36 mouse cellular contexts compared by ENCODE assay signal in the genomic region with DNA sequence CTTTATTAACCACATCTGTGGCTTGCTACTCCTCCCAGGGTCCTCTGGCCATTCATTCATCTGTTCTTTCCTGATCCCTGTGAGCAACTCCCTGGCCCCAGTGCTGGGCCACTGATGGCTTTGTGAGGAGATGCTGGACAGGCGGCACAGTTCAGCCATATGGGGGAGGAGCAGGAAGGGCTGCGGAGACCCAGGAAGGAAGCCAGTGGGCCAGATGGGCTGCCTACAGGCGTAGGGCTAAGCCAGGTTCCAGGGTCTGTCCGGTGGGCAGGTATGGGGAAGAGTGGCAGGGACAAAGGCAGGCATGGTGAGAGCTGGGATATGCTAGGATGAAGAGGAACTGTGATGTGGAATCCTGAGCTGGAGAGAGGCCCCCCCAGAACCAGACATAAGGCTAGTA. TPM values are rescaled to one million over a fixed set of nuclear protein-coding genes. Genes with fewer than 3 reads are reported as not detected.
A peak's percentile ranks its signal among the peaks of the same experiment; 100 is the strongest.
DNase-seq lines count a peak whose midpoint lies in the region; ATAC-seq and TF ChIP-seq lines count a peak whose summit lies in the region.
"Had no signal": no experiment of that assay in that cellular context is flagged by ENCODE, and none has a peak within 500 bp of the region (broad histone marks: within the 10 kb centered on the region; RNA-seq: fewer than 3 reads in every experiment).

No protein-coding gene starts in this region.

- no peak overlapping the region for H3K4me3 ChIP-seq in hindbrain, embryonic 11.5 days (ENCODE audit: low read depth, low read length)
- no peak overlapping the region for H3K4me3 ChIP-seq in hindbrain, embryonic 16.5 days (ENCODE audit: low read length)
- no peak overlapping the region for H3K4me3 ChIP-seq in cerebellum, adult 2 months (replicated peaks; ENCODE audit: insufficient read depth, low read depth, low read length)
- no peak overlapping the region for H3K4me3 ChIP-seq in embryonic facial prominence, embryonic 10.5 days
- no peak overlapping the region for H3K4me3 ChIP-seq in stomach, postnatal 0 days (ENCODE audit: low read depth, low read length)
- no peak overlapping the region for H3K4me3 ChIP-seq in layer of hippocampus, adult 2 months
- H3K4me3 ChIP-seq in heart, adult 2 months, result no peak overlapping the region
- H3K4me3 ChIP-seq: embryonic facial prominence, embryonic 13.5 days; hindbrain, embryonic 15.5 days; kidney, embryonic 15.5 days; limb, embryonic 12.5 days; lung, embryonic 15.5 days; midbrain, embryonic 13.5 days had no signal

- no peak for TF ChIP-seq EP300 in stomach, postnatal 0 days (optimal IDR thresholded peaks at IDR 0.05)
- no peak for TF ChIP-seq EP300 in heart, adult 2 months (IDR thresholded peaks at IDR 0.05; ENCODE audit: insufficient read depth, low read depth, low read length)

- intact Hi-C loops in heart, adult 2 months (cut with DNase I), result no loop called here

- no peaks in the 10 kb centered on the region for H3K36me3 ChIP-seq in hindbrain, embryonic 11.5 days (ENCODE audit: control insufficient read depth, insufficient read depth, low read length)
- no peaks in the 10 kb centered on the region for H3K36me3 ChIP-seq in hindbrain, embryonic 16.5 days (ENCODE audit: control insufficient read depth, insufficient read depth, low read length)
- H3K36me3 ChIP-seq in embryonic facial prominence, embryonic 10.5 days (replicated peaks), result no peaks in the 10 kb centered on the region
- H3K36me3 ChIP-seq in stomach, postnatal 0 days (ENCODE audit: control insufficient read depth, insufficient read depth, low read length), result no peaks in the 10 kb centered on the region
- H3K36me3 ChIP-seq in heart, adult 2 months (ENCODE audit: control insufficient read depth, insufficient read depth, low read length), result no peaks in the 10 kb centered on the region
- H3K36me3 ChIP-seq: hindbrain, embryonic 15.5 days; kidney, embryonic 15.5 days; limb, embryonic 12.5 days; lung, embryonic 15.5 days; midbrain, embryonic 13.5 days had no signal

- TF ChIP-seq CTCF in cerebellum, adult 2 months (IDR thresholded peaks at IDR 0.05; ENCODE audit: borderline replicate concordance, insufficient read depth, low read depth, low read length), result no peak
- no peak for TF ChIP-seq CTCF in stomach, postnatal 0 days (IDR thresholded peaks at IDR 0.05; ENCODE audit: low read depth)
- no peak for TF ChIP-seq CTCF in layer of hippocampus, adult 2 months (conservative IDR thresholded peaks at IDR 0.05)
- no peak for TF ChIP-seq CTCF in heart, adult 2 months (IDR thresholded peaks at IDR 0.05)

- H3K4me1 ChIP-seq in hindbrain, embryonic 11.5 days (replicated peaks; ENCODE audit: control insufficient read depth, insufficient read depth, low read length), result peaks cover 10% of the 10 kb centered on the region
- peaks cover 4% of the 10 kb centered on the region; the same call in 1 of the 2 replicates for H3K4me1 ChIP-seq in hindbrain, embryonic 16.5 days (ENCODE audit: control insufficient read depth, insufficient read depth, low read depth, low read length)
- peaks cover 38% of the 10 kb centered on the region for H3K4me1 ChIP-seq in cerebellum, adult 2 months (ENCODE audit: control insufficient read depth, insufficient read depth, low read length)
- H3K4me1 ChIP-seq in embryonic facial prominence, embryonic 10.5 days, result peaks cover 51% of the 10 kb centered on the region
- H3K4me1 ChIP-seq in stomach, postnatal 0 days (replicated peaks; ENCODE audit: control insufficient read depth, insufficient read depth), result no peaks in the 10 kb centered on the region
- no peaks in the 10 kb centered on the region for H3K4me1 ChIP-seq in heart, adult 2 months (ENCODE audit: control insufficient read depth, insufficient read depth, low read length)

- ATAC-seq in hindbrain, embryonic 11.5 days (ENCODE audit: low FRiP score), result no peak
- no peak; the same call in 1 of the 2 replicates for ATAC-seq in hindbrain, embryonic 16.5 days
- no peak for ATAC-seq in stomach, postnatal 0 days (ENCODE audit: low FRiP score, low TSS enrichment)
- ATAC-seq: activated CD4-positive, CD25-positive, alpha-beta regulatory T cell, adult 4 months; forebrain, postnatal 0 days; midbrain, embryonic 13.5 days had no signal

- H3K9me3 ChIP-seq in hindbrain, embryonic 11.5 days (ENCODE audit: control insufficient read depth, low read length), result no peaks in the 10 kb centered on the region
- H3K9me3 ChIP-seq in hindbrain, embryonic 16.5 days (ENCODE audit: control insufficient read depth, low read length), result no peaks in the 10 kb centered on the region
- no peaks in the 10 kb centered on the region for H3K9me3 ChIP-seq in embryonic facial prominence, embryonic 10.5 days
- H3K9me3 ChIP-seq in stomach, postnatal 0 days (ENCODE audit: control insufficient read depth, low read length), result no peaks in the 10 kb centered on the region
- H3K9me3 ChIP-seq: embryonic facial prominence, embryonic 13.5 days; hindbrain, embryonic 15.5 days; kidney, embryonic 15.5 days; limb, embryonic 12.5 days; lung, embryonic 15.5 days; midbrain, embryonic 13.5 days had no signal

- H3K27ac ChIP-seq in hindbrain, embryonic 11.5 days (ENCODE audit: low read depth, low read length), result no peak overlapping the region
- H3K27ac ChIP-seq in hindbrain, embryonic 16.5 days (ENCODE audit: low read depth, low read length), result no peak overlapping the region
- H3K27ac ChIP-seq in cerebellum, adult 2 months (ENCODE audit: insufficient read depth, low read length), result no peak overlapping the region
- peak overlapping the region; percentile 21; the same call in 1 of the 2 replicates for H3K27ac ChIP-seq in embryonic facial prominence, embryonic 10.5 days (replicated peaks)
- no peak overlapping the region for H3K27ac ChIP-seq in stomach, postnatal 0 days (replicated peaks)
- no peak overlapping the region for H3K27ac ChIP-seq in layer of hippocampus, adult 2 months
- H3K27ac ChIP-seq in heart, adult 2 months, result no peak overlapping the region
- H3K27ac ChIP-seq: embryonic facial prominence, embryonic 13.5 days; hindbrain, embryonic 15.5 days; limb, embryonic 12.5 days; lung, embryonic 15.5 days; midbrain, embryonic 13.5 days had no signal

- TF ChIP-seq POLR2A in cerebellum, adult 2 months (IDR thresholded peaks at IDR 0.05; ENCODE audit: borderline replicate concordance, insufficient read depth, low read length), result no peak
- no peak for TF ChIP-seq POLR2A in heart, adult 2 months (IDR thresholded peaks at IDR 0.05; ENCODE audit: insufficient read depth, low read depth, low read length)

- DNase-seq in hindbrain, embryonic 11.5 days (ENCODE audit: low spot score), result no peak
- DNase-seq in cerebellum, adult 2 months, result peak; percentile 64 to 75
- peak; percentile 77 for DNase-seq in cerebellum, adult 9-11 months
- no peak for DNase-seq in embryonic facial prominence, embryonic 10.5 days (ENCODE audit: low spot score)
- DNase-seq in stomach, postnatal 0 days (ENCODE audit: low spot score), result no peak
- DNase-seq in layer of hippocampus, adult 2 months (ENCODE audit: low spot score in 2 of 2), result no peak
- DNase-seq in heart, adult 2 months, result no peak
- DNase-seq: forebrain, postnatal 0 days; heart, postnatal 36 days; kidney, adult 18-20 months; layer of hippocampus, postnatal 36 days; lung, postnatal 36 days; retina, postnatal 1 day; right cerebral cortex, postnatal 14 days; thymus, postnatal 14 days had no signal

- no peaks in the 10 kb centered on the region for H3K79me2 ChIP-seq in heart, adult 2 months (replicated peaks; ENCODE audit: control insufficient read depth, insufficient read depth, low read length)

- H3K4me2 ChIP-seq in hindbrain, embryonic 11.5 days (replicated peaks; ENCODE audit: low read depth, low read length), result no peak overlapping the region
- H3K4me2 ChIP-seq in hindbrain, embryonic 16.5 days (ENCODE audit: low read length), result no peak overlapping the region
- H3K4me2 ChIP-seq in stomach, postnatal 0 days (replicated peaks; ENCODE audit: low read depth), result no peak overlapping the region
- H3K4me2 ChIP-seq: embryonic facial prominence, embryonic 13.5 days; heart, embryonic 11.5 days; hindbrain, embryonic 15.5 days; limb, embryonic 12.5 days; liver, embryonic 11.5 days; lung, embryonic 15.5 days; midbrain, embryonic 13.5 days had no signal

- 82% methylated on average over 4 of the region's 4 CpGs for WGBS in hindbrain, embryonic 11.5 days
- WGBS in hindbrain, embryonic 16.5 days, result 59% methylated on average over 4 of the region's 4 CpGs
- 17% methylated on average over 4 of the region's 4 CpGs for WGBS in cerebellum, adult 2 months
- WGBS in embryonic facial prominence, embryonic 10.5 days, result 84% methylated on average over 4 of the region's 4 CpGs
- 71% methylated on average over 4 of the region's 4 CpGs for WGBS in stomach, postnatal 0 days
- 52% methylated on average over 4 of the region's 4 CpGs for WGBS in heart, adult 2 months

- H3K9ac ChIP-seq in hindbrain, embryonic 11.5 days (ENCODE audit: low read depth, low read length), result 0 out of 2 replicates have a peak overlapping the region, but pooled peaks have one; percentile 23
- no peak overlapping the region for H3K9ac ChIP-seq in hindbrain, embryonic 16.5 days (ENCODE audit: low read depth, low read length)
- H3K9ac ChIP-seq in stomach, postnatal 0 days (ENCODE audit: low read length), result no peak overlapping the region
- no peak overlapping the region for H3K9ac ChIP-seq in heart, adult 2 months (ENCODE audit: low read depth, low read length)
- H3K9ac ChIP-seq: embryonic facial prominence, embryonic 13.5 days; forebrain, postnatal 0 days; hindbrain, embryonic 15.5 days; kidney, embryonic 15.5 days; limb, embryonic 12.5 days; lung, embryonic 15.5 days; midbrain, embryonic 13.5 days had no signal

- H3K27me3 ChIP-seq in hindbrain, embryonic 11.5 days (ENCODE audit: control insufficient read depth, insufficient read depth, low read length), result no peaks in the 10 kb centered on the region
- H3K27me3 ChIP-seq in hindbrain, embryonic 16.5 days (replicated peaks; ENCODE audit: control insufficient read depth, insufficient read depth, low read length), result no peaks in the 10 kb centered on the region
- no peaks in the 10 kb centered on the region for H3K27me3 ChIP-seq in cerebellum, adult 2 months (ENCODE audit: control insufficient read depth, insufficient read depth, low read length)
- H3K27me3 ChIP-seq in embryonic facial prominence, embryonic 10.5 days (replicated peaks; ENCODE audit: low read depth, poor library complexity, severe bottlenecking), result peaks cover 73% of the 10 kb centered on the region
- H3K27me3 ChIP-seq in stomach, postnatal 0 days (ENCODE audit: control insufficient read depth, insufficient read depth, low read length), result no peaks in the 10 kb centered on the region
- H3K27me3 ChIP-seq in heart, adult 2 months (ENCODE audit: control insufficient read depth, insufficient read depth, low read length), result no peaks in the 10 kb centered on the region; the same call in 1 of the 2 replicates
- H3K27me3 ChIP-seq: CH12.LX; embryonic facial prominence, embryonic 13.5 days; hindbrain, embryonic 15.5 days; lung, embryonic 15.5 days; midbrain, embryonic 13.5 days had no signal

RNA-seq across cellular contexts. Expression of gene Dmrtb1, which starts 55.8 kb away (rescaled TPM):
- 13.8 and 16.6 TPM in 2 replicates for polyA plus RNA-seq in hindbrain, embryonic 11.5 days (2014; fragmentation: Nextera tagmentation; extraction: Ambion mirVana)
- 10.9 and 15.8 TPM in 2 replicates for polyA plus RNA-seq in hindbrain, embryonic 16.5 days (2015; fragmentation: Nextera tagmentation; extraction: Ambion mirVana)
- 0.47 and 0.51 TPM in 2 replicates for polyA plus RNA-seq in cerebellum, adult 2 months (2012; rRNA removed)
- 2.3 and 3.1 TPM in 2 replicates for polyA plus RNA-seq in embryonic facial prominence, embryonic 10.5 days (2016; fragmentation: Nextera tagmentation; extraction: Ambion mirVana)
- not detected in 2 replicates for polyA plus RNA-seq in stomach, postnatal 0 days (2015; fragmentation: Nextera tagmentation; extraction: Ambion mirVana)
- under 1 TPM; 0.27 to 0.49 TPM for total RNA-seq in layer of hippocampus, adult 2 months (2021)
- total RNA-seq in heart, adult 2 months (2021), result not detected
- 0.31 and 0.38 TPM in 2 replicates for polyA plus RNA-seq in heart, adult 2 months (2012; rRNA removed)
- total RNA-seq: adrenal gland, adult 2 months; adrenal gland, postnatal 4 days; CH12.LX; gastrocnemius, adult 8-10 months; heart, postnatal 36 days; megakaryocyte, adult 5-6 weeks had no signal
- polyA plus RNA-seq: activated CD4-positive, CD25-positive, alpha-beta regulatory T cell, adult 4 months; adrenal gland, adult 2 months; heart, embryonic 11.5 days; heart, embryonic 16.5 days; intestine, embryonic 14.5 days; kidney, embryonic 15.5 days; liver, embryonic 11.5 days; liver, embryonic 16.5 days; lung, embryonic 15.5 days; small intestine, adult 2 months; stomach, embryonic 14.5 days; urinary bladder, adult 2 months had no signal

Comparison
In these comparisons a context has a peak if more than half of its experiments do, and no peak if none do; other contexts are left out.
1. DNase-seq: peak in cerebellum, adult 2 months (2 of 2) and cerebellum, adult 9-11 months (single experiment); none in hindbrain, embryonic 11.5 days (single experiment), embryonic facial prominence, embryonic 10.5 days (single experiment), stomach, postnatal 0 days (single experiment), layer of hippocampus, adult 2 months (0 of 2) and heart, adult 2 months (0 of 2).